Mouse (Mus musculus) cerebellum, adult 18-20 months (tissue): ENCODE data around the gene Serpinf1.
"Not testable (repeated sequence)": the region's sequence is repeated elsewhere in the genome, so short reads cannot be mapped to it uniquely, and the experiment has no call there.

Experiments used
- DNase-seq, 2 experiments: peaks; one replicate each; pipeline ENCODE4 v3.0.0; 2021

Gene Serpinf1

DNA sequence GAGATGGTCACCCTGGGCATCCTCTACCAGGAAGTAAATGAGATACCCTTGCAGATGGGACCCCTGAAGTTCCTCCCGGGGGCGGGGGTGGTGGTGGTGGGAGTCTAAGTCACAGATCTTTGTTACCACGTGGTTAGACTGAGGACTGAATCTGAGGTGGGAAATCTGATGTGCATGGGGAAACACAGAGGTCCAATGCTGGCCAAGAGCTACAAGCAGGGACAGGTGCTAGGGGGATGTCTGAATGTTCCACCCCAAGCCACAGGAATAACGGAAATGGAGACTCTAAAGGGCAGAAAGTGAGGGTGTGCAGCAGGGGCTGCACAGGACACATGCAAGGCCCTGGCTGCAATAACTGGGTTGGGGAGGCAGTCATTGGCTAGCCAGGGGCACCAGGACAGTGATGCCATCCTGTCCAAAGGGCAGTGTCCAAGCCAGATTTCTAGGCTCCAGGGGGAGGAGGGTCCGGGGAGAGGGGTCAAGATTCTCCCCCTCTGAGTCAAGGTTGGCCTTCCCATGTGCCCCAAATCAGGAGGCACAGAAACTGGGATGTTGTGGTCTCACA is 1.6 kb downstream of the Serpinf1 start:
- DNase-seq: no peak

DNA sequence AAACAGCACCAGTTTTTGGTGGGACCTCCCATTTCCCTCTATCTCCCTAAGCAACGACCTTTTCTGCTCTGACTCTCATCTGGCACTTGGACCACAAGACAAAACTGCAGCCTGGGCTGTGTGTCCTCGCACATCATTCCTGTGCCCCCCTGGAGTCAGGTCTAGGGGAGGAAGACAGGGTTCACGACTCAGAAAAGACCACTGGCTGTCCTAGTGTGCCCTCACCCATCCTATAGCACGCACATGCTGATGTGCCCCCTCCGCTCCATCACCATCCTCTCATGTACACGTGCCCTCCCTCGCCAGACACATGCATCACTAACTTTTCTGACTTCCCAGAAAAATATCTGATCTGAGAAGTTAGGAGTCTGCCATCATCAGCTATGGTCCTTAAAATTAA is 2.5 kb downstream of the Serpinf1 start:
- DNase-seq: no peak

DNA sequence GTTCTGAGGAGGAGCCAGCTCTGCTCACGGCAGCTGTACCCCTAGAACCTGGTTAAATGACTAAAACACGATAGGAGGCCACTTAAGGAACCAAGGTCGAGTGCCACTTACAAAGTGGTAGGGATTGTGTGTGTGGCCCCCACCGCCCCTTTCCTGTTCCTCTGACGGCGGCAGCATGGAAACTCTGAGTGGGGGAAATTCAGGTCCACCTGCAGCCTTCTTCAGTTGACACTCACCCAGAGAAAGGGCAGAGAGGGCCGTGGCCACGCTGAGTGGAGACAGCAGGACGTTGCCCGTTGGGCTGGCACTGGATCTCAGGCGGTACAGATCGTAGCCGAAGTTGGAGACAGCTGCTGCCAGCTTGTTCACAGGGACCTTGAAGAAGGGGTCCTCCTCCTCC is 6.5 kb downstream of the Serpinf1 start:
- DNase-seq: no peak

DNA sequence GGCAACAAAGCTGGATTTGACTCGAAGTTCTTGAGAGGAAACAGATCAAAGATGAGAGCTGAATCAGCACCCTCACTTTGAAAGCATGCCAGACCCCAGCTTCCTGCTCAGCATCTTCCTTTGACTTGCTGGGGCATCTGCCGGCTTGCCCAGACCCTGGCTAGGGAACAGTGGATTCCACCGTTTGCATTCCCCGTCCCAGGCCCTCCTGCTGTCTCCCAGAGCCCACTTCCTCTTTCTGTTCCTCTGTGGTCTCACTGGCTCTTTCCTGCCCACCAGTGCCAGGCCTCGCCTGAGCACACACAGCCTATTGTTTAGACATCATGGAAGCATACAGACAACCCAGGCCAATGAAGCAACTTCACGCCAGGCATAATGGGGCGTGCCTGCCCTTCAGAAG is 7.4 kb downstream of the Serpinf1 start:
- DNase-seq: no peak

DNA sequence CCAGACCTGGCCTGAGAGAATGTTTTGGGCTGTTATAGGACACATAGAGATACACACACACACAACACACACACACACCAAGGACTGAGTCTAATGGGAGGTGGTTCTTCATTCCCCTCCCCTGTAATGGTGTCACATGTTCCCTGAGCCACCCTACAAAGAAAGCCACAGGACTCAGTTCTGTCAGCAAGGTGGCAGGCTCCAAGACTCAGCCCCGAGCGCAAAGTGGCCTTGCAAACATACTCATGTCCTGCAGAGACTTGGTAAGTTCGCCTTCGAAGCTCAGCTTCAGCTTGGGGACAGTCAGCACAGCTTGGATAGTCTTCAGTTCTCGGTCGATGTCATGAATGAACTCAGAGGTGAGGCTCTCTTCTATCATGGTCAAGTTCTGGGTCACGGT is 11.9 kb downstream of the Serpinf1 start:
- DNase-seq: no peak

DNA sequence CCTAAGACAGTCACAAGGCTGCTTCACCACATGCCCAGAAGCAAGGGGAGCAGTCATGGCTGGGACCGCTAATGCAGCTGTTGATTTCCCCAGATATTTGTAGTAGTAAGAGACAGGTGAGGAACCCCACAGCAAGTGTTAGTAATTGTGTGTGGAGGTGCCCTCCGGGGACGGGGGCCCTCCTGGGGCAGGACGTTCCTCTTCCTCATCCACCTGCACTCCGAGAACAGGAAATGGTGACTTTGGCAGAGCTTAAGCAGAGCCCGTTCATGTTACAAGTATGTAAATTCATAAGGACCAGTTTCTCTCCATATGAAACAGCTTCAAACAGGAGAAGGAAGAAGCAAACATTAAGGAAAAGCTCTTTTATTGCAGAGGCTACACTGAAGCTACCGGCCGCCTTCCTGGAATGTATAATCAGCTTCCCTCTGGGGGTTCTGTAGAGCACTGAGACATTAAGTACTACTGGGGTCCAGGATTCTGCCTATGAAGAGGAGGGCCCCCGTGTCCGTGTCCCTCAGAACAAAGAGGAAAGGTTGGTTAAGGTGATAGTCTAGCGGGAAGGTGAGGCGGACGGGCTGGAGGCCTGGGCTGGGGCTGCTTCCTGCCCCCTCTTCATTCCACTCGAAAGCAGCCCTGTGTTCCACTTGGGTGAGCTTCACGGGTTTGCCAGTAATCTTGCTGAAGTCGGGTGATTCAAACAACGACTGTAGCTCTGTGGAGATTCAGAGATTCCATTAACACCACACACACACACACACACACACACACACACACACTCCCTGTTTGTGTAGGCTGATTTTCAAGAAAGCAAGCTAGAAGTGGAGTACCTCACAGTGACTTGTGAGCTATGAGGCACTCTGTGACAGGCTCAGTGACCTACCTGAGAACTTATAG is 12.6 kb downstream of the Serpinf1 start:
- DNase-seq: no peak

DNA sequence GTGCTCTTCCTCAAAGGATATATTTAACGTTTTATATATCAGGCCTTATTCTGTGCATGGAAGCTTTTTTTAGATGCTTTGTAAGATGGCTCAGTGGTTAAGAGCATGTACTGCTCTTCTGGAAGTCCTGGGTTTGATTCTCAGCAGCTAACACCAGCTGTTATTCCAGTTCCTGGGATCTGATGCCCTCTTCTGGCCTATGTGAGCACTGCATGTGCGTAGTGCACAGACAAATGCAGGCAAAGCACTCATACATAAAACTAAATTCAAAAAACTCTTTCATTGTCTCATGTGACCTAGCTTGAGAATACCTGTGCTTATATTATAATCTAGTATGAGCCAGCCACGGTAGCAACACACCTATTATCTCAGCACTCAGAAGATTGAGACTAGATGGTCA is 15.6 kb downstream of the Serpinf1 start:
- DNase-seq: peak in 1 of 2 experiments; percentile 16

DNA sequence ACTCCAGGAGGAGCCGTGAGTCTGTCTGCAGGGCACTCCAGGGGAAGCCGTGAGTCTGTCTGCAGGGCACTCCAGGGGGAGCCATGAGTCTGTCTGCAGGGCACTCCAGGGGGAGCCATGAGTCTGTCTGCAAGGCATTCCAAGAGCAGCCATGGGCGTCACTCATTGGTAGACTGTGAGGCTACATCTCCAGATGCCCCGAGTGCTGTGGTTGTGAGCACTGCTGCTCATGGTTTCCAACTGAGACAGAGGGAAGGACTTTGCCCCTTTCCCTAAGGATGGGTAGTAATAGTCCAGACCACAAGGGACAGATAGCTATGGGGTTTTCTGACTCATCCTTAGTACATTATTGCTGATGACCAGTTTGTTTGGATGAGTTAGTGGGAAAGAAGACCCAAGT is 16.4 kb downstream of the Serpinf1 start:
- DNase-seq: no peak

DNA sequence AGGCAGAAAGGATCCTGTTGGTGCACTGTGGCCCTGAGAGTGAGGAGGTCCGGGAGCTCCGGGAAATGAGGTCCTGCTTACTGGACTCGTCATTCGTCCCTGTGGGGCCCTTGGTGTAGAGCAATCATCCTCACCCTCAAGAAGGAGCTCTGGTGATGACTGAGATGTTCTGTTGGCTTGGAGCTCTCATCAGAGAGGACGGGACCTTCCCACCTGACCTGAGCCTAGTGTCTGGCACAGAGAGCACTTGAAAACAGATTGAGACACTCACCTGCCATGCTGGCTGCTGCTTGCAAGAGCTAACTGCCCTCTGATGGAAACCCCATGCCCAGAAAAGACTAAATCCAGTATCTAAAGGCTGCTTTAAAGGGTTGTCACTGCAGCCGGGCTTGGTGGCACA is 17.7 kb downstream of the Serpinf1 start:
- peak; percentile 27 to 28 for DNase-seq

DNA sequence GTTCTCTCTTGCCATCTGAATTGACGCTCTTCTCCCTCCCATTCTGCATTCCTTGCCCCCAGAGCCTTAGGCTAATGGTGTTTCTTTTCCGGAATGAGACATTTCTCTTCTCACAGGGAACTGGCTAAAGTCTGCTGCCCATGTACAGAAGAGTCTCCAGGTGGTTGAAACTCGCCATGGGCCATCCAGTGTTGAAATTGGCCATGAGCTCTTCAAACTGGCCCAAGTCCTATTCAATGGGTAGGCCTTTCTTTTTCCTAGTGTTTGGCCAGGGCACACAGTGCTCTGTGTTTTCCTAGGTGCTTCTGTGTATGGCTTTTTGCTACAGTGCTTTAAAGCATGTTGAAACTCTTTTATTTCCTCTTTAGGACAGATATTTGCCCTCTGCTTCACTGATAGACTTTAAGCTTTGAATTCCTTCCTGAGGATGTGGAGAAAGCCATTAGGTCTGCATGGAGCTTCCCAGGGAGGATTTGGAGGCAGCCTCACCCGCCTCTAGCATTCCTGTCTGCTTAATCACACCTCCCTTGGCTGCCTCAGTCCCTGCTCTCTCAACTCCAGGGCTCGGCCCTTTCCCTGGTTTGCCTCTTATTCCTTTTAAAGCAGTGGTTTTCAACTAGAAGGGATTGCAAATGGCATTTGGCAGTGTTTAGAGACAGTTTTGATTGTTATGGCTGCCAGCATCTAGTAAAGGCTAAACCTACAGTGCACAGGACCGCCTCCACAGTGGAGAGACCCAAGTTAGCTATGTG is 19.0 kb downstream of the Serpinf1 start:
- DNase-seq: no peak

DNA sequence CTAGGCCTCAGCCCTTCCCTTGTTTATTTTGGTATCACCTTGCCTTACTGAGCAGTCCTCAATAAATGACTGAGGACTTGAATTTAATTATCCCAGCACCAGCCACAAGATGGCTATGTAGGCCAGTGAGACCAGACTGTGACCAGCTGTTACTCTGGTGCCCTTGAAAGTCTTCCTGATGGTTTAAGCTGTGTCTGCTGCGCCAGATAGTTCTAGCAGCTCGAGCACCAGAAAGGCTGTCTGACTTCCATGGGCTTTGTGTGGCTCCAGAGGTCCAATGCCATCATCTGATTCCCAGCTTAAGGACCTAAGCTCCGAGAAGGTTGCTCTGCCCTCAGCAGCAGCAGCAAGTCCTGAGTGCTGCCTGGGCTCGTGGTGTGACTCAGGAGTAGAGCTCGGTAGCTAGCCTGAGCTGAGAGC is 20.2 kb downstream of the Serpinf1 start:
- DNase-seq: peak; percentile 31 to 46

DNA sequence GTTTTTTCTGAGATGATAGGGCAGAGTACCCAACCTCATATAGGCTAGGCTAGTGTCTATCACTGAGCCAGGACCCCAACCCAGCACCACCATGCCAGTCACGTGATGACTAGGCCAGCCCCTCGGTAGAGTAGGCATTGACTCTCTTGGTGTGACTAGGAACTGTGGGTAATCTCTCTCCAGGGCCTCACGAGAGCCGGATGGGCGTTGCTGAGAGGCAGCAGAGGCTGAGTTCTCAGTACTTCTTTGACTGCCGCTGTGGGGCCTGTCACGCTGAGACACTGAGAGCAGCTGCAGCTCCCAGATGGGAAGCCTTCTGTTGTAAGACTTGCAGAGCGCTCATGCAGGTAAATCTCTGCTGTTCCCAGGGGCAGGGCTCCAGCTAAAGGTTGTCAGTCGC is 22.4 kb downstream of the Serpinf1 start:
- peak; percentile 32 to 43 for DNase-seq

DNA sequence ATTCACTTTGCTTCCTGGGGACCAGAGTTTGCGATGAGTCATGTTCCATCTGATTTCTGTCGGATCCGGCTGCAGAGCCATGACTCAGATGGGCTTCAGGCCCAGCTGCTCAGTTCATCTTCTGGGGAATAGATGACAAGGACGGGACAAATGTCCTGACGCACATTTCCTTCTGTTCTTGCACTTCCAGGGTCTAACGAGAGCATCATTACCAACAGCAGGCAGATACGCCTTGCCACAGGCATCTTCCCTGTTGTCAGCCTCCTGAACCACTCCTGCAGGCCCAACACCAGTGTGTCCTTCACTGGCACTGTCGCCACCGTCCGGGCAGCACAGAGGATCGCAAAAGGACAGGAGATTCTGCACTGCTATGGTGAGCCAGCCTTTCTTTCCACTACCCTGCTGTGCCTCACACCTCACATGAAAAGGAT is 23.1 kb downstream of the Serpinf1 start:
- peak; percentile 56 to 60 for DNase-seq

DNA sequence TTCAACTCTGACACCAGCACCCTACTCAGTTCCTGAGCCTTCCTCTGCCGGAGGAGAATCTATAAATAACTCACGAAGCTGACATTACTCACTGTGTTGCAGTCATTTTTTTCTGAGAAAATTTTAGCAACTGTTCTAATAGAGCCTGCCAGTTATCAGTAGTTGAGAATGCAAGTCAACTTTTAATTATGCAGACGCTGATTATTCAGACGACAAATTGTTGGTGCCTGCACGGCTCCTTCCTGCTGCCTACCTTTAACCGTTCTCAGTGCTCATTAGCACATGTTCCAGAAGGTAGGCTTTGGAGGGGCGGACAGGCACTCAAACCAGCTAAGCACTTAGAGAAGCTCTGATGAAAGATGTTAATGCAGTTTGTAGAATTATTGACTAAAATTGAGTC is 25.0 kb downstream of the Serpinf1 start:
- DNase-seq: no peak

DNA sequence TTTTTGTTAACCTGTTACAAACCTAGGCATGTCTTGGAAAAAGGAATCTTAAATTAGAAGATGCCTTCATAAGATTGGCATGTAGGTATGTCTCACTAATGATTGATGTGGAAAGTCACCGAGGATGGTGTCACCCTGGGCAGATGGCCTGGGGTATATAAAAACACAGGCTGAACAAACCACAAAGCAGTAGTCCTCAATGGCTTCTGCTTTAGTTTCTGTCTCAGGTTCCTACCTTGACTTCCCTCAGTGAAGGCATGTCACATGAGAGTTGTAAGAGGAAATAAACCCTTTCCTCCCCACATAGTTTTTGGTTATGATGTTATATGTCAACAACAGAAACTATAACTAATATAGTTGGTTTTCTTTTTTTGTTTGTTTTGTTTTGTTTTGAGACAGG is 26.9 kb downstream of the Serpinf1 start:
- no peak for DNase-seq

DNA sequence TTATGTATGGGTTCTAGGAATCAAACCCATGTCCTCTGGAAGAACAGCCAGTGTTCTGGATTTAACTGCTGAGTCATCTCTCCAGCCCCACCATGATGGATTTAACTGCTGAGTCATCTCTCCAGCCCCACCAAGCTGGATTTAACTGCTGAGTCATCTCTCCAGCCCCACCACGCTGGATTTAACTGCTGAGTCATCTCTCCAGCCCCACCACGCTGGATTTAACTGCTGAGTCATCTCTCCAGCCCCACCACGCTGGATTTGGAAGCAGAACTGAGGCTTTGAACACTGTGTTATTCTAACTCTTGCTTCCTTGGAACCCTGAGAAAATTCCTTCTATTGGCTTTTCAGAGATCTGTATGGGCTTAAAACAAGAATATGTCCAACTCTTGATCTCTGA is 39.0 kb downstream of the Serpinf1 start:
- not testable (repeated sequence) for DNase-seq

DNA sequence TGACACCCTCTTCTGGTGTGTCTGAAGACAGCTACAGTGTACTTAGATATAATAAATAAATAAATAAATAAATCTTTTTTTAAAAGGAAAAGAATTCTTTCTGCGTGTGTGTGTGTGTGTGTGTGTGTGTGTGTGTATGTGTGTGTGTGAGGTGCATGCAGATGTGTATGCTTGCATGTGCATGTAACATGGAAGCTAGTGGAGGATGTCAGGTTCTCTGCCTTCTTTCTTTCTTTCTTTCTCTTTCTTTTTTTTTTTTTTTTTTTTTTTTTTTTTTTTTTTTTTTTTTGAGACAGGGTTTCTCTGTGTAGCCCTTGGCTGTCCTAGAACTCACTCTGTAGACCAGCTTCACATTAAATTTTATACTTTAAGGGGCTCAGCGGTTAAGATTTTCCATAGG is 43.7 kb downstream of the Serpinf1 start:
- not testable (repeated sequence) for DNase-seq

DNA sequence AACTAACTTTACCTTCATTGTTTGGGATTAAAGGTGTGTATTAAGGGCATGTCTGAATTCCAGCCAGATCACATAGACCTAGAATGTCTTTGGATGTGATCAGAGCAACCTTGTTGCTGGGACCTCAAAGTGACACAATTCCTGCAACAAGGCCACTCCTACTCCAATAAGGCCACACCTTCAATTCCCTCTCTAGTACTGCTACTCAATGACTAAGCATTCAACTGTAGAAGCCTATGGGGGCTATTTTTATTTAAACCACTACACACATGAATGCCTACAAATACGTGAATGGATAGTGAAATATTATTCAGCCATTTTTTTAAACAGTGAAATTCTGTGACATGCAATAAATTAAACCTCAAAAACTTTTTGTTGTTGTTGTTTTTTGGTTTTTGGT is 45.4 kb downstream of the Serpinf1 start:
- no peak for DNase-seq
